Mouse (Mus musculus) right cerebral cortex, postnatal 4 days (tissue): ENCODE measurements around the gene Pltp.
A peak's percentile ranks its signal among the peaks of the same experiment; 100 is the strongest.

Experiments
- DNase-seq: peaks from one replicate; pipeline ENCODE4 v3.0.0-alpha.2; 2022

The Pltp gene

GRCm38 (mm10) chr2:164857101-164857821 lies at the start of gene Pltp:
Gene Pltp (minus strand): TSS chr2:164857711.
- DNase-seq, result peak; percentile 56

DNA sequence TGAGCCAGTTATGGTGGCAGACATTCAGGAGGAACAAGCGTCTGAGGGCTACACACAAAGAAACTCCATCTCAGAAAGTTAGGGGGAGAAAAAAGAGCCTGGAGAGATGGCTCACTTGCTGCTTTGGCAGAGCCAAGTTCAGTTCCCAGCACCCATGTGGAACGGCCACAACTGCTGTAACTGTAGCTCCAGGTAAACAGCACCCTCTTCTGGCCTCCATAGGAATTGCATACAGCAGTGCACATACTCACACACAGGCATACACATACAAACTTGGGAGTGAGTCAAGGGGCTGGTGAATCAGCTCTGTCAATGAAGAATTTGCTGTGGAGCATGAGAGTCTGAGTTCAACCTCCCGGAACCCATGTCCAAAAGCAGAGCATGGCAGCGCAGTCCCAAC lies 48.6 kb upstream of the Pltp start:
- no peak for DNase-seq

DNA sequence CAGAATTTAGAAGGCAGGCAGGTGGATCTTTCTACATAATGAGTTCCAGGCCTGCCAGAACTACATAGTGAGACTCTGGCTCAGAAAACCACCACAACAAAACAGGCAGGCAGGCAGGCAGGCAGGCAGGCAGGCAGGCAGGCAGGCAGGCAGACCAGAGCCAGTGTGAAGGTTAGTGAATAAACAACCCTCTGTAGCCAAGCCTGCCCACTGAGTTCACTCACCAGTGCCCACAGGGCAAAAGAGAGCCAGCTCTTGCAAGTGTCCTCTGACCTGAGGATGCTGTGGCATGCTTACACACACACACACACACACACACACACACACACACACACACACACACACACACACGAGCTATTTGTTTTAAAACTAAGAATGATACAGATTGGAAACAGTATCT lies 46.0 kb upstream of the Pltp start:
- no peak for DNase-seq

DNA sequence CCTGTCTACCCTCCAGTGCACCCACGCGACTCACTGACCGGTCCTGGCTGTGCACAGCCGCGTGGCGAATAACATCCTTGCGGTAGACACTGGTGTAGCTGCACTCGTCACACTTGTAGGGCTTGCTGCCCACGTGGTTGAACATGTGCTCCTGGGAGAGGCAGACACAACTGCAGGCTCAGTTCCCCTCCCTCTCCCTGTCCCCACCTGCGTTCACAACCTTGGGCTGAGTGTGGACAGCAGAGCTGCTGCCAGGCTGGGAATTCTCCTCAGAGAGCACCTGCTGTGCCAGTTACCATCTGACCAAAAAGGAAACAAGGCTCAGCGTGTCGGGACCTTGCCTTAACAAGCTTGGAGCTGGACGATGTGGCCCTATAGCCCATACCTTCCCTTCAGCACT lies 43.9 kb upstream of the Pltp start:
- no peak for DNase-seq

GRCm38 (mm10) chr2:164899723-164900459 lies 42.4 kb upstream of the Pltp start:
- DNase-seq, result no peak

- DNase-seq, result no peak
Measured at GRCm38 (mm10) chr2:164899034-164899433, 41.5 kb upstream of the Pltp start.

GRCm38 (mm10) chr2:164898008-164898407 lies 40.5 kb upstream of the Pltp start:
- no peak for DNase-seq

DNA sequence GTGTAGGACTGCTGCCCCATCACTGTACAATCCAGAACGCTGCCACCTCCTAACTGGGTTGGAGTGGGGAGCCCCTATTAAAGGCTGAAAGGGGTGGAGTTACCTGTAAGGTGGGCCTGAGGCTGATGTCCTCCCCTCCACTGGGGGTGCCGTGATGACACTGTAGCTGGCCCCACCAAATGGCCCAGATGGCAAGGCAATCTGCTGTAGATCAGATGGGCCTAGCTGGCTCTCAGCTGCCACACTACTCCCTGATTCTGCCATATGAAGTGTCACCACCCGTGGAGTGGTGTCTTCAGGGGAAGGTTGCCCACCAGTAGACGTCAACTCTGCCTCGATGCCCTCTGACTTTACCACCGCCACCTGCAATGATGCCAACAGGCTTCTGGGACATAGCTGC lies 38.4 kb upstream of the Pltp start:
- no peak for DNase-seq

DNA sequence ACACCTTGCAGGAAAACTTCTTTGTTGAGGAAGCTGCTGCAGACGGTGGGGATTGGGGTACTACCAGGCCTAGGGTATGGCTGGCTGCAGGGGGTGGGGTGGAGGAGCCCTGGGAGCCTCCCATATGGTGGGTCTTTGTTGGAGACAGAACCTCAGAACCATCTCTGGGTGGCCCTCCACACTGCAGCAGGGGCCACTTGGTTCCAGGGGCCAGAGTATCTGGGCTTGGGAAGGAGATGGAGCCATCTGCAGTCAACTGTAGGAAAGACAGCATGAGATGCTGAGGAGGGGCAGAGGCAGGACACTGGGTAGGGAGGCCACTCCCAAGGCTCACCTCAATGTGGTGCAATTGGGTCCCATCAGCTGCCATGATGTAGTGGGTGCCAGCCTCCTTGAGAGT lies 37.1 kb upstream of the Pltp start:
- no peak for DNase-seq

DNA sequence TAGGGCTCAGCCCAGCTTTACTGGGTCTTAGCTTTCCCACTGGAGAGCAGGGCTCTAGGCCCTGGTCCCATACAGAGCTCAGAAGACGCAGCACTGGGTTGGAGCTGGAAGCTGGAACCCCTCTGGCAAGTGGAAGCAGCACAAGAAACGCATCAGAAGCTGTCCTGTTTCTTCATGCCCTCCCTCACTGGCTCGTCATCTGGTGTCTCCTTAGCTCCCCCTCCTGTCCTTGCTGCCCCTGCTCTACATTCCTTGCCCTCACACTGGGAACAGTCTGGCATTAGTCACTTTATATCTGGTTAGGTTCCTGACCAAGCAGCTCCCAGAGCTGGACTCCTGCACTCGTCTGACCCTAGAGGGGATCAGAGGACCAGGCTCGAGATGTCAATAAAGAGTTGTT lies 36.5 kb upstream of the Pltp start:
- no peak for DNase-seq

GRCm38 (mm10) chr2:164892696-164893216 lies 35.2 kb upstream of the Pltp start:
- no peak for DNase-seq

DNA sequence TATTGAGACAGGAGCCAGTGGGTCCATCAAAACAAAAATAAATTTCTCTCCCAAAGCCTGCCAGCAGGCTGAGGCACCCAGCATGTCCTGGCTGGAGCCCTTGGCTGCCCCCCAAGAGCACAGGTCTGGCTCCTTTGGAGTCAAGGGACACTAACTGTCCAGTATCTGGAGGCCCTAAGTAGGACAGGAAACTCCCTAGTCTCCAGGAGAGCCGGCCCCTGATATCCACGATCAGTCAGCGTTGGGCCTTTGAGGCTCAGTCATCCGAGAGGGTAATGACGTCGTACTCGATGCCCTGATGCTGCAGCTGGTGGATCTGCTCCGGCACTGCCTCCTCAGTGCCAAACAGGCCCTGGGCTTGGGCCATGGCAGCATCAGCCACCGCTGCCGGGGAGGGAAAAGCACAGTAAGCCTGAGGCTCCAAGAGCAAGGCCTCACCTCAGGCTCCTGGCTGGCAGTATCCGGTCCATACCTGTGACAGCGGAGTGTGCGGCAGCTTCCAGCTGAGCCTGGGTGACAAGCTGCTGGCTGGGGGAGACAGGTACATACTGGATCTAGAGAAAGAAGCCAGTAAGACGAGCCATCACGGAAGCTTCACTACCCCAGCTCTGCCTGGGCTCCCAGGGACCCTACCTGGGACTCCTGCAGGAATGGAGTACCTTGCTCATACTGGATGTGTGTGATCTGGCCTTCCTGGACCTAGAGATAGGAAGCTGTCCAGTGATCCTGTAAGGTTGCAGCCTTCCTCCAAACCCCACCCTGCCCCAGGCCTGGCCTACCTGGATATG lies 34.6 kb upstream of the Pltp start:
- DNase-seq, result no peak

GRCm38 (mm10) chr2:164891056-164891834 lies 33.7 kb upstream of the Pltp start:
- DNase-seq, result no peak

DNA sequence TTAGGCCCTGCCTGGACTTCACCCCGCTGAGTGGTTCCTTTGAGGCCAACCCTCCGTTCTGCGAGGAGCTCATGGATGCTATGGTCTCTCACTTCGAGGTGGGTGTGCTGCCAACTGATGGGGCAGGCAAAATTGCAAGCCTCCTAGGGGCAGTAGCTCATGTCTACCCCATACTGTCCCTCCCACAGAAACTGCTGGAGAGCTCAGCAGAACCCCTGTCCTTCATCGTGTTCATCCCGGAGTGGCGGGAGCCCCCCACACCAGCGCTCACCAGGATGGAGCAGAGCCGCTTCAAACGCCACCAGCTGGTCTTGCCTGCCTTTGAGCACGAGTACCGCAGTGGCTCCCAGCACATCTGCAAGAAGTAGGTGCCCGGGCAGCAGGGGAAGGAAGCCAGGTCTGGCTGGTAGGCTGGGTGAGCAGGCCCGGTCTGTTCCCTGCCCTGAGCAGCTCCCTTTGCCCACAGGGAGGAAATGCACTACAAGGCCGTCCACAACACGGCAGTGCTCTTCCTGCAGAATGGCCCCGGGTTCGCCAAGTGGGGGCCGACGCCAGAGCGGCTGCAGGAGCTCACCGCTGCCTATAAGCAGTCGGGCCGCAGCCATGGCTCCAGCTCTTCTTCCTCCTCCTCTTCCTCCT lies 33.0 kb upstream of the Pltp start:
- DNase-seq, result no peak

DNA sequence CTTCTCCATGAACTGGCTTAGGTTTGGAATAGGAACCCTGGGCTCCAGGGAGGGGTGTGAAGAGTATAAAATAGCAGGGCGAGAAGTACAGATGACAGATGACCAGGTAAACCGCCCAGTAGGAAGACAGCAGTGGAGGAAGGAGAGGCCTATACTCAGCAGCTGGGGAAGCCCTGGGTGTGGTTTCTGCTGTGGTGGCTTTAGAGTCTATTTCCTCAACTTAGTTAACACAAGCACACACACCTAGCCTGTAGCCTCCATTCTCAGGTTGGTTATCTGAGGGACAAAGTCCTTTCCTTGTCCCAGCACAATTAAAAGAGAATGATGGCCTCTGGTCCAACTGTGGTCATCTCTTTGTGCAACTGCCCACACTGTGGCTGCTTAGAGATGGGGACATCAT lies 32.4 kb upstream of the Pltp start:
- no peak for DNase-seq

GRCm38 (mm10) chr2:164888996-164889395 lies 31.5 kb upstream of the Pltp start:
- no peak for DNase-seq

DNA sequence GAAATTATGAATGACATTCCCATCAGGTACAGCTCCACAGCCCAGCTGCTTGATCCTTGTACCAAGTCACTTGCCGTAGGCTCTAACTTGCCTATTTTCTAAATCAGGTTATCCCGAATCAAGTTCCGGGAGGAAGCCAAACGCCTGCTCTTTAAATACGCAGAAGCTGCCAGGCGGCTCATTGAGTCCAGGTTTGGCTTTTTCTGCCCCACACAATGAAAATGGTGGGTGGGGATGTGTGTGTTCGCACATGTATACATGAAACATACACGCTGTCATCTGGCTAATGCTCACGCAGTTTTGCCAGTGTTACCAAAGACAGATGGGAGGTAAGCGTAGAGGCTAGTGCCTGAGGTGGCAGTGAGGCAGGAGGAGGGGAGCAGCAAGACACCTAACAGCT lies 29.1 kb upstream of the Pltp start:
- no peak for DNase-seq

GRCm38 (mm10) chr2:164885788-164886187 lies 28.3 kb upstream of the Pltp start:
- peak; percentile 89 for DNase-seq

GRCm38 (mm10) chr2:164882619-164883018 lies 25.1 kb upstream of the Pltp start:
- no peak for DNase-seq

GRCm38 (mm10) chr2:164879568-164880277 lies 22.2 kb upstream of the Pltp start:
- DNase-seq, result peak; percentile 97

GRCm38 (mm10) chr2:164879228-164879567 lies 21.7 kb upstream of the Pltp start, which contains the start of gene Pcif1:
Gene Pcif1 (plus strand): TSS chr2:164879304.
- DNase-seq, result peak; percentile 95
